Mouse (Mus musculus): ENCODE data around the gene Hopx.

Hopx gene

GRCm38 (mm10) chr5:77071626-77072025 lies 43.3 kb downstream of the Hopx start:
- DNase-seq (ENCODE audit: low spot score in 2 of 2): no peak

- no peak for DNase-seq (ENCODE audit: low spot score in 2 of 2)
Observed at GRCm38 (mm10) chr5:77070987-77071386, 43.9 kb downstream of the Hopx start.

- no peak for DNase-seq (ENCODE audit: low spot score in 2 of 2)
Observed at GRCm38 (mm10) chr5:77067321-77067720, 47.6 kb downstream of the Hopx start.

GRCm38 (mm10) chr5:77061372-77062038 lies 53.4 kb downstream of the Hopx start:
- DNase-seq (ENCODE audit: low spot score in 2 of 2): peak; percentile 38 to 51

- DNase-seq (ENCODE audit: low spot score in 2 of 2): no peak
Observed at GRCm38 (mm10) chr5:77060363-77060762, 54.6 kb downstream of the Hopx start.

- no peak for DNase-seq (ENCODE audit: low spot score in 2 of 2)
Observed at GRCm38 (mm10) chr5:77056881-77057440, 58.0 kb downstream of the Hopx start.

GRCm38 (mm10) chr5:77052616-77053015 lies 62.3 kb downstream of the Hopx start:
- DNase-seq (ENCODE audit: low spot score in 2 of 2): no peak

- no peak for DNase-seq (ENCODE audit: low spot score in 2 of 2)
Observed at GRCm38 (mm10) chr5:77044362-77044761, 70.6 kb downstream of the Hopx start.

- DNase-seq (ENCODE audit: low spot score in 2 of 2): no peak
Observed at GRCm38 (mm10) chr5:77039391-77039790, 75.5 kb downstream of the Hopx start.

- no peak for DNase-seq (ENCODE audit: low spot score in 2 of 2)
Observed at GRCm38 (mm10) chr5:77038451-77038850, 76.5 kb downstream of the Hopx start.
